ENCODE assay signal across 14 mouse cellular contexts in genomic region chr5:134501453-134501852, GRCm38 (mm10). TPM values are rescaled to one million over a fixed set of nuclear protein-coding genes. Genes with fewer than 3 reads are reported as not detected.
DNase-seq lines count a peak whose midpoint lies in the region; ATAC-seq and TF ChIP-seq lines count a peak whose summit lies in the region.
"Had no signal": no experiment of that assay in that cellular context is flagged by ENCODE, and none has a peak within 500 bp of the region (broad histone marks: within the 10 kb centered on the region; RNA-seq: fewer than 3 reads in every experiment).

No protein-coding gene starts in this region.

- no peak overlapping the region for H3K4me3 ChIP-seq in heart, postnatal 0 days (ENCODE audit: low read depth, low read length)
- H3K4me3 ChIP-seq in liver, adult 2 months (ENCODE audit: insufficient read depth, low read depth, low read length), result no peak overlapping the region
- H3K4me3 ChIP-seq: erythroblast, embryonic 14.5 days; heart, embryonic 13.5 days; midbrain, embryonic 12.5 days had no signal

- TF ChIP-seq EP300 in heart, postnatal 0 days (IDR thresholded peaks at IDR 0.05; ENCODE audit: low read depth), result no peak

- 80% methylated on average over 9 of the region's 9 CpGs for WGBS in heart, postnatal 0 days
- 84% methylated on average over 9 of the region's 9 CpGs for WGBS in liver, adult 2 months

- H3K9me3 ChIP-seq in heart, postnatal 0 days (replicated peaks; ENCODE audit: control insufficient read depth, low read length), result no peaks in the 10 kb centered on the region
- H3K9me3 ChIP-seq: heart, embryonic 13.5 days; midbrain, embryonic 12.5 days had no signal

- H3K4me1 ChIP-seq in heart, postnatal 0 days (ENCODE audit: control insufficient read depth, insufficient read depth), result no peaks in the 10 kb centered on the region
- no peaks in the 10 kb centered on the region for H3K4me1 ChIP-seq in liver, adult 2 months (ENCODE audit: control insufficient read depth, insufficient read depth, low read length)
- H3K4me1 ChIP-seq: heart, embryonic 13.5 days; midbrain, embryonic 12.5 days had no signal

- no peaks in the 10 kb centered on the region for H3K79me2 ChIP-seq in liver, adult 2 months (ENCODE audit: control insufficient read depth, insufficient read depth, low read length)

- H3K27ac ChIP-seq in heart, postnatal 0 days (ENCODE audit: low read depth), result no peak overlapping the region
- H3K27ac ChIP-seq in liver, adult 2 months (replicated peaks; ENCODE audit: insufficient read depth, low read depth, low read length), result no peak overlapping the region
- H3K27ac ChIP-seq: heart, embryonic 13.5 days; midbrain, embryonic 12.5 days had no signal

- no peak for DNase-seq in heart, postnatal 0 days (ENCODE audit: low spot score)
- no peak for DNase-seq in heart, adult 9 months (ENCODE audit: low spot score in 2 of 2)
- DNase-seq in liver, adult 2 months (ENCODE audit: extremely low read depth, low read depth, low spot score), result no peak
- DNase-seq in liver (no peak), 3T3-L1 (ENCODE audit: low read depth, low spot score) (peak; percentile 44), R1 (ENCODE audit: low read depth, low spot score) (peak; percentile 56)
- DNase-seq in urinary bladder, postnatal 14 days (ENCODE audit: low spot score), result no peak
- DNase-seq in layer of hippocampus, adult 9-10 months (ENCODE audit: low spot score), result no peak
- DNase-seq: right cerebral cortex, postnatal 25 days had no signal

- no peak for TF ChIP-seq POLR2A in liver, adult 2 months (IDR thresholded peaks at IDR 0.05; ENCODE audit: extremely low read depth, insufficient read depth, low read length)

- TF ChIP-seq CTCF in heart, postnatal 0 days (IDR thresholded peaks at IDR 0.05; ENCODE audit: low read depth), result peak; percentile 46
- peak; percentile 27; the same call in 1 of the 2 replicates for TF ChIP-seq CTCF in liver, adult 2 months (IDR thresholded peaks at IDR 0.05; ENCODE audit: low read depth, low read length)

- H3K36me3 ChIP-seq in heart, postnatal 0 days (replicated peaks; ENCODE audit: control insufficient read depth, insufficient read depth, low read length), result peaks cover 22% of the 10 kb centered on the region
- H3K36me3 ChIP-seq in liver, adult 2 months (ENCODE audit: control insufficient read depth, insufficient read depth, low read length), result no peaks in the 10 kb centered on the region

- no peak overlapping the region for H3K4me2 ChIP-seq in heart, postnatal 0 days (ENCODE audit: low read depth, low read length)
- H3K4me2 ChIP-seq: heart, embryonic 13.5 days; midbrain, embryonic 12.5 days had no signal

- H3K27me3 ChIP-seq in heart, postnatal 0 days (ENCODE audit: control insufficient read depth, insufficient read depth, low read length), result no peaks in the 10 kb centered on the region
- no peaks in the 10 kb centered on the region for H3K27me3 ChIP-seq in liver, adult 2 months (ENCODE audit: control insufficient read depth, insufficient read depth, low read length)
- H3K27me3 ChIP-seq: heart, embryonic 13.5 days; midbrain, embryonic 12.5 days had no signal

- H3K9ac ChIP-seq in heart, postnatal 0 days (replicated peaks; ENCODE audit: low read depth, low read length), result no peak overlapping the region
- H3K9ac ChIP-seq in liver, adult 2 months (ENCODE audit: low read depth, low read length), result no peak overlapping the region
- H3K9ac ChIP-seq: heart, embryonic 13.5 days; midbrain, embryonic 12.5 days had no signal

- no peak for ATAC-seq in heart, postnatal 0 days (ENCODE audit: insufficient read depth, low read depth)

RNA-seq across cellular contexts. Expression of gene Gtf2ird1, which starts 44.9 kb away (rescaled TPM):
- total RNA-seq in heart, postnatal 0 days (2014; rRNA removed; ENCODE audit: low replicate concordance), result 28.8 and 63.7 TPM in 2 replicates
- polyA plus RNA-seq in heart, postnatal 0 days (2015; fragmentation: Nextera tagmentation; extraction: Ambion mirVana), result 20.5 and 27.7 TPM in 2 replicates
- 6.5 and 14.8 TPM in 2 replicates for total RNA-seq in liver, adult 2 months (2014; rRNA removed)
- 14.9 and 15.3 TPM in 2 replicates for polyA plus RNA-seq in liver, adult 2 months (2012; rRNA removed)

RNA-seq across cellular contexts. Expression of gene Clip2, which starts 50.8 kb away (rescaled TPM):
- 11.3 and 14.0 TPM in 2 replicates for total RNA-seq in heart, postnatal 0 days (2014; rRNA removed; ENCODE audit: low replicate concordance)
- 0.86 and 0.87 TPM in 2 replicates for polyA plus RNA-seq in heart, postnatal 0 days (2015; fragmentation: Nextera tagmentation; extraction: Ambion mirVana)
- total RNA-seq in liver, adult 2 months (2014; rRNA removed), result 0.92 and 2.8 TPM in 2 replicates
- polyA plus RNA-seq in liver, adult 2 months (2012; rRNA removed), result 1.6 and 1.7 TPM in 2 replicates

RNA-seq across cellular contexts. Expression of gene Syna, which starts 58.5 kb away (rescaled TPM):
- not detected in 2 replicates for total RNA-seq in heart, postnatal 0 days (2014; rRNA removed; ENCODE audit: low replicate concordance)
- polyA plus RNA-seq in heart, postnatal 0 days (2015; fragmentation: Nextera tagmentation; extraction: Ambion mirVana), result not detected in 2 replicates
- not detected in 2 replicates for total RNA-seq in liver, adult 2 months (2014; rRNA removed)
- polyA plus RNA-seq in liver, adult 2 months (2012; rRNA removed), result not detected in 2 replicates
- polyA plus RNA-seq: erythroblast, embryonic 14.5 days; heart, embryonic 13.5 days; liver, embryonic 16.5 days; neural tube, embryonic 14.5 days had no signal

Comparison
In these comparisons a context has a peak if more than half of its experiments do, and no peak if none do; other contexts are left out.
1. DNase-seq: peak in 3T3-L1 (single experiment) and R1 (single experiment); none in heart, postnatal 0 days (single experiment), heart, adult 9 months (0 of 2), liver, adult 2 months (single experiment), liver (single experiment), urinary bladder, postnatal 14 days (single experiment) and layer of hippocampus, adult 9-10 months (single experiment).